Mouse (Mus musculus): Measurements from ENCODE around the gene B9d2. TPM values are rescaled to one million over a fixed set of nuclear protein-coding genes. Genes with fewer than 3 reads are reported as not detected.

B9d2 gene
- polyA plus RNA-seq (2015; fragmentation: Nextera tagmentation; extraction: Ambion mirVana) = 35.0 and 35.8 TPM in 2 replicates

- peak; percentile 97 for ATAC-seq (ENCODE audit: low FRiP score, low TSS enrichment)
- peaks cover 11% of the 10 kb centered on the region for H3K4me1 ChIP-seq (ENCODE audit: insufficient read depth, low read length)
- under 1% methylated on average over 46 of the region's 46 CpGs for WGBS
- peak within 1 kb of the TSS; percentile 87 for H3K27ac ChIP-seq (ENCODE audit: low read length)
- no peaks in the 10 kb centered on the region for H3K36me3 ChIP-seq (ENCODE audit: insufficient read depth, low read length)
- H3K9ac ChIP-seq (replicated peaks; ENCODE audit: low read length) = peak within 1 kb of the TSS; percentile 64
- peaks cover 15% of the 10 kb centered on the region for H3K27me3 ChIP-seq (ENCODE audit: insufficient read depth, low read length)
- H3K9me3 ChIP-seq (ENCODE audit: low read length) = no peaks in the 10 kb centered on the region
- peak within 1 kb of the TSS; percentile 64 for H3K4me2 ChIP-seq (replicated peaks; ENCODE audit: low read depth, low read length)
- H3K4me3 ChIP-seq (ENCODE audit: low read length) = peak within 1 kb of the TSS; percentile 57
Measured at GRCm38 (mm10) chr7:25680514-25681258, at the start of gene B9d2. Gene B9d2 (plus strand): TSS chr7:25680780.

- 91% methylated on average over 5 of the region's 5 CpGs for WGBS
- no peak overlapping the region for H3K4me2 ChIP-seq (replicated peaks; ENCODE audit: low read depth, low read length)
- no peak for ATAC-seq (ENCODE audit: low FRiP score, low TSS enrichment)
- H3K4me1 ChIP-seq (ENCODE audit: insufficient read depth, low read length) = peaks cover 14% of the 10 kb centered on the region
- H3K27me3 ChIP-seq (ENCODE audit: insufficient read depth, low read length) = no peaks in the 10 kb centered on the region
- H3K4me3 ChIP-seq (ENCODE audit: low read length) = no peak overlapping the region
- H3K9me3 ChIP-seq (ENCODE audit: low read length) = no peaks in the 10 kb centered on the region
- H3K9ac ChIP-seq (replicated peaks; ENCODE audit: low read length) = no peak overlapping the region
- peaks cover 35% of the 10 kb centered on the region for H3K36me3 ChIP-seq (ENCODE audit: insufficient read depth, low read length)
- no peak overlapping the region for H3K27ac ChIP-seq (ENCODE audit: low read length)
Measured at GRCm38 (mm10) chr7:25632679-25633078, 47.9 kb upstream of the B9d2 start.

- WGBS = 64% methylated on average over 3 of the region's 3 CpGs
- Histone ChIP-seq H3K27me3 (ENCODE audit: insufficient read depth, low read length) (no peaks in the 10 kb centered on the region), H3K36me3 (ENCODE audit: insufficient read depth, low read length) (peaks cover 36% of the 10 kb centered on the region), H3K9ac (replicated peaks; ENCODE audit: low read length) (no peak overlapping the region), H3K4me2 (replicated peaks; ENCODE audit: low read depth, low read length) (no peak overlapping the region), H3K4me3 (ENCODE audit: low read length) (no peak overlapping the region), H3K9me3 (ENCODE audit: low read length) (no peaks in the 10 kb centered on the region), H3K4me1 (ENCODE audit: insufficient read depth, low read length) (no peaks in the 10 kb centered on the region), H3K27ac (ENCODE audit: low read length) (no peak overlapping the region)
- ATAC-seq (ENCODE audit: low FRiP score, low TSS enrichment) = 0 out of 2 replicates have a peak, but pooled peaks have one; percentile 60
Measured at GRCm38 (mm10) chr7:25636373-25636772, 44.2 kb upstream of the B9d2 start.

- no peak for ATAC-seq (ENCODE audit: low FRiP score, low TSS enrichment)
Measured at GRCm38 (mm10) chr7:25637099-25637498, 43.5 kb upstream of the B9d2 start.

GRCm38 (mm10) chr7:25639754-25640153 is 40.8 kb upstream of the B9d2 start:
- peaks cover 23% of the 10 kb centered on the region for H3K36me3 ChIP-seq (ENCODE audit: insufficient read depth, low read length)
- no peaks in the 10 kb centered on the region for H3K9me3 ChIP-seq (ENCODE audit: low read length)
- H3K9ac ChIP-seq (replicated peaks; ENCODE audit: low read length) = no peak overlapping the region
- H3K4me3 ChIP-seq (ENCODE audit: low read length) = no peak overlapping the region
- H3K4me2 ChIP-seq (replicated peaks; ENCODE audit: low read depth, low read length) = no peak overlapping the region
- no peak for ATAC-seq (ENCODE audit: low FRiP score, low TSS enrichment)
- no peaks in the 10 kb centered on the region for H3K27me3 ChIP-seq (ENCODE audit: insufficient read depth, low read length)
- no peak overlapping the region for H3K27ac ChIP-seq (ENCODE audit: low read length)
- WGBS = 85% methylated on average over 4 of the region's 4 CpGs
- H3K4me1 ChIP-seq (ENCODE audit: insufficient read depth, low read length) = peaks cover 3% of the 10 kb centered on the region; the same call in 1 of the 2 replicates

More at GRCm38 (mm10) chr7:25637099-25637498, 43.5 kb upstream of the B9d2 start:
- Histone ChIP-seq H3K9me3 (ENCODE audit: low read length) (no peaks in the 10 kb centered on the region), H3K4me3 (ENCODE audit: low read length) (no peak overlapping the region), H3K27me3 (ENCODE audit: insufficient read depth, low read length) (no peaks in the 10 kb centered on the region), H3K9ac (replicated peaks; ENCODE audit: low read length) (no peak overlapping the region), H3K4me2 (replicated peaks; ENCODE audit: low read depth, low read length) (no peak overlapping the region), H3K27ac (ENCODE audit: low read length) (no peak overlapping the region), H3K4me1 (ENCODE audit: insufficient read depth, low read length) (no peaks in the 10 kb centered on the region), H3K36me3 (ENCODE audit: insufficient read depth, low read length) (peaks cover 32% of the 10 kb centered on the region)
- WGBS = 96% methylated on average over 5 of the region's 5 CpGs

GRCm38 (mm10) chr7:25644136-25644535 is 36.4 kb upstream of the B9d2 start:
- Histone ChIP-seq H3K4me3 (ENCODE audit: low read length) (no peak overlapping the region), H3K36me3 (ENCODE audit: insufficient read depth, low read length) (0 out of 2 replicates have a peak, but pooled peaks cover 5% of the 10 kb centered on the region), H3K4me1 (ENCODE audit: insufficient read depth, low read length) (peaks cover 5% of the 10 kb centered on the region; the same call in 1 of the 2 replicates), H3K27me3 (ENCODE audit: insufficient read depth, low read length) (no peaks in the 10 kb centered on the region), H3K9ac (replicated peaks; ENCODE audit: low read length) (no peak overlapping the region), H3K4me2 (replicated peaks; ENCODE audit: low read depth, low read length) (no peak overlapping the region), H3K27ac (ENCODE audit: low read length) (no peak overlapping the region), H3K9me3 (ENCODE audit: low read length) (no peaks in the 10 kb centered on the region)
- ATAC-seq (ENCODE audit: low FRiP score, low TSS enrichment) = no peak
- WGBS = 75% methylated on average over 10 of the region's 10 CpGs

- H3K27ac ChIP-seq (ENCODE audit: low read length) = peak overlapping the region; percentile 32; the same call in 1 of the 2 replicates
Measured at GRCm38 (mm10) chr7:25644631-25645030, 35.9 kb upstream of the B9d2 start.

GRCm38 (mm10) chr7:25645074-25645473 is 35.5 kb upstream of the B9d2 start:
- WGBS = 32% methylated on average over 14 of the region's 14 CpGs
- no peak overlapping the region for H3K9ac ChIP-seq (replicated peaks; ENCODE audit: low read length)
- peak; percentile 63 for ATAC-seq (ENCODE audit: low FRiP score, low TSS enrichment)

More at GRCm38 (mm10) chr7:25644631-25645030, 35.9 kb upstream of the B9d2 start:
- Histone ChIP-seq H3K4me3 (ENCODE audit: low read length) (no peak overlapping the region), H3K27me3 (ENCODE audit: insufficient read depth, low read length) (no peaks in the 10 kb centered on the region), H3K4me2 (replicated peaks; ENCODE audit: low read depth, low read length) (no peak overlapping the region), H3K9me3 (ENCODE audit: low read length) (no peaks in the 10 kb centered on the region), H3K36me3 (ENCODE audit: insufficient read depth, low read length) (0 out of 2 replicates have a peak, but pooled peaks cover 2% of the 10 kb centered on the region), H3K9ac (replicated peaks; ENCODE audit: low read length) (no peak overlapping the region), H3K4me1 (ENCODE audit: insufficient read depth, low read length) (peaks cover 5% of the 10 kb centered on the region; the same call in 1 of the 2 replicates)
- 32% methylated on average over 4 of the region's 4 CpGs for WGBS
- ATAC-seq (ENCODE audit: low FRiP score, low TSS enrichment) = no peak

GRCm38 (mm10) chr7:25647574-25648123 is 32.9 kb upstream of the B9d2 start:
- peaks cover 5% of the 10 kb centered on the region; the same call in 1 of the 2 replicates for H3K4me1 ChIP-seq (ENCODE audit: insufficient read depth, low read length)
- no peaks in the 10 kb centered on the region for H3K36me3 ChIP-seq (ENCODE audit: insufficient read depth, low read length)
- no peaks in the 10 kb centered on the region for H3K27me3 ChIP-seq (ENCODE audit: insufficient read depth, low read length)
- no peak overlapping the region for H3K4me2 ChIP-seq (replicated peaks; ENCODE audit: low read depth, low read length)
- ATAC-seq (ENCODE audit: low FRiP score, low TSS enrichment) = no peak
- 58% methylated on average over 5 of the region's 5 CpGs for WGBS
- H3K27ac ChIP-seq (ENCODE audit: low read length) = no peak overlapping the region
- no peak overlapping the region for H3K9ac ChIP-seq (replicated peaks; ENCODE audit: low read length)
- no peaks in the 10 kb centered on the region for H3K9me3 ChIP-seq (ENCODE audit: low read length)
- no peak overlapping the region for H3K4me3 ChIP-seq (ENCODE audit: low read length)

More at GRCm38 (mm10) chr7:25645074-25645473, 35.5 kb upstream of the B9d2 start:
- H3K4me1 ChIP-seq (ENCODE audit: insufficient read depth, low read length) = peaks cover 5% of the 10 kb centered on the region; the same call in 1 of the 2 replicates
- H3K27ac ChIP-seq (ENCODE audit: low read length) = peak overlapping the region; percentile 32; the same call in 1 of the 2 replicates
- no peaks in the 10 kb centered on the region for H3K9me3 ChIP-seq (ENCODE audit: low read length)
- H3K4me3 ChIP-seq (ENCODE audit: low read length) = no peak overlapping the region
- no peak overlapping the region for H3K4me2 ChIP-seq (replicated peaks; ENCODE audit: low read depth, low read length)
- H3K36me3 ChIP-seq (ENCODE audit: insufficient read depth, low read length) = no peaks in the 10 kb centered on the region
- no peaks in the 10 kb centered on the region for H3K27me3 ChIP-seq (ENCODE audit: insufficient read depth, low read length)

GRCm38 (mm10) chr7:25649839-25650238 is 30.7 kb upstream of the B9d2 start:
- no peak overlapping the region for H3K4me3 ChIP-seq (ENCODE audit: low read length)

More at GRCm38 (mm10) chr7:25649839-25650238, 30.7 kb upstream of the B9d2 start:
- no peak overlapping the region for H3K27ac ChIP-seq (ENCODE audit: low read length)
- no peak overlapping the region for H3K4me2 ChIP-seq (replicated peaks; ENCODE audit: low read depth, low read length)
- no peak overlapping the region for H3K9ac ChIP-seq (replicated peaks; ENCODE audit: low read length)
- no peaks in the 10 kb centered on the region for H3K9me3 ChIP-seq (ENCODE audit: low read length)
- H3K4me1 ChIP-seq (ENCODE audit: insufficient read depth, low read length) = peaks cover under 1% of the 10 kb centered on the region; the same call in 1 of the 2 replicates
- 73% methylated on average over 5 of the region's 5 CpGs for WGBS
- no peaks in the 10 kb centered on the region for H3K36me3 ChIP-seq (ENCODE audit: insufficient read depth, low read length)
- ATAC-seq (ENCODE audit: low FRiP score, low TSS enrichment) = no peak
- H3K27me3 ChIP-seq (ENCODE audit: insufficient read depth, low read length) = no peaks in the 10 kb centered on the region

All from kidney, embryonic 16.5 days (tissue).